Mouse (Mus musculus) midbrain, embryonic 10.5 days (tissue): ENCODE measurements around the gene Wif1. TPM values are rescaled to one million over a fixed set of nuclear protein-coding genes. Genes with fewer than 3 reads are reported as not detected.

Experiments
- polyA plus RNA-seq: library from polyadenylated mRNA; unstranded; fragments of >200 nt; fragmentation: Nextera tagmentation; extraction: Ambion mirVana; gene quantifications from 2 replicates; pipeline ENCODE4 v1.2.1, GENCODE M21; 2016

Wif1 gene
- polyA plus RNA-seq, 1 experiment from 2014 or later, result 1.3 TPM

Other genes starting within 250 kb of the Wif1 start
- 3.2 TPM in 2 replicates for gene Msrb3, start 134.9 kb upstream of the Wif1 start, polyA plus RNA-seq
- gene Lemd3, start 54.6 kb upstream of the Wif1 start, polyA plus RNA-seq, result 2.1 and 2.7 TPM in 2 replicates